Mouse (Mus musculus) liver, postnatal 0 days (tissue): Measurements from ENCODE around the gene Dcaf11. TPM values are rescaled to one million over a fixed set of nuclear protein-coding genes. Genes with fewer than 3 reads are reported as not detected.

Experiments used
- ATAC-seq: fragments of 200-750 bp; cut with Nextera tagmentation; 2 replicates; pipeline ENCODE4 v1.8.0; 2017; ENCODE audit warnings: mild to moderate bottlenecking, moderate library complexity
- DNase-seq: peaks from one replicate; pipeline ENCODE4 v3.0.0-alpha.2; 2016
- H3K27ac ChIP-seq: fragments of 300-500 bp; sonication (generic); 2 replicates; pipeline ENCODE4 v1.5.1; 2014; ENCODE audit warnings: antibody characterized with exemption, moderate library complexity, mild to moderate bottlenecking, low read depth
- H3K27me3 ChIP-seq: fragments of 300-500 bp; sonication (generic); 2 replicates; pipeline ENCODE4 v1.6.1; 2014; ENCODE audit warnings: low read length, control low read depth, mixed read lengths; ENCODE audit not compliant: insufficient read depth
- H3K36me3 ChIP-seq: fragments of 300-500 bp; sonication (generic); replicated peaks from 2 replicates; pipeline ENCODE4 v1.6.1; 2014; ENCODE audit warnings: mild to moderate bottlenecking, control low read depth, low read length, moderate library complexity, mixed read lengths; ENCODE audit not compliant: insufficient read depth
- H3K4me1 ChIP-seq: fragments of 300-500 bp; sonication (generic); 2 replicates; pipeline ENCODE4 v1.6.1; 2014; ENCODE audit warnings: antibody characterized with exemption, mild to moderate bottlenecking, control low read depth; ENCODE audit not compliant: insufficient read depth
- H3K4me2 ChIP-seq: fragments of 300-500 bp; sonication (generic); 2 replicates; pipeline ENCODE4 v1.6.1; 2014; ENCODE audit warnings: low read depth, mild to moderate bottlenecking, low read length, moderate library complexity, mixed read lengths
- H3K4me3 ChIP-seq: fragments of 300-500 bp; sonication (generic); 2 replicates; pipeline ENCODE4 v1.5.1; 2014; ENCODE audit warnings: low read depth, low read length
- H3K9ac ChIP-seq: fragments of 300-500 bp; sonication (generic); replicated peaks from 2 replicates; pipeline ENCODE4 v1.6.1; 2014; ENCODE audit warnings: mild to moderate bottlenecking, moderate library complexity
- H3K9me3 ChIP-seq: fragments of 300-500 bp; sonication (generic); 2 replicates; pipeline ENCODE4 v1.6.1; 2016; ENCODE audit warnings: mild to moderate bottlenecking, control low read depth, low read length, mixed read lengths
- CTCF ChIP-seq: sonication (generic); IDR thresholded peaks from 2 replicates; pipeline ENCODE4 v1.5.1; 2016; ENCODE audit warnings: antibody characterized with exemption, low read depth
- EP300 ChIP-seq: IDR thresholded peaks from 2 replicates; pipeline ENCODE4 v1.6.1; 2016; ENCODE audit warnings: antibody characterized with exemption, low read depth, mild to moderate bottlenecking
- WGBS: fragments of 180-500 bp; shearing (Covaris S2); extraction: QIAGEN DNeasy Blood & Tissue Kit; methylation state at CpG from one replicate; pipeline ENCODE4 v1.1.7; 2014; ENCODE audit not compliant: insufficient replicate concordance; 5-methylcytosine and 5-hydroxymethylcytosine counted together
- polyA plus RNA-seq: library from polyadenylated mRNA; unstranded; fragments of >200 nt; fragmentation: Nextera tagmentation; extraction: Ambion mirVana; gene quantifications from 2 replicates; pipeline ENCODE4 v1.2.1, GENCODE M21; 2015

Gene Dcaf11
- polyA plus RNA-seq, 1 experiment from 2014 or later: 59.9 TPM

DNA sequence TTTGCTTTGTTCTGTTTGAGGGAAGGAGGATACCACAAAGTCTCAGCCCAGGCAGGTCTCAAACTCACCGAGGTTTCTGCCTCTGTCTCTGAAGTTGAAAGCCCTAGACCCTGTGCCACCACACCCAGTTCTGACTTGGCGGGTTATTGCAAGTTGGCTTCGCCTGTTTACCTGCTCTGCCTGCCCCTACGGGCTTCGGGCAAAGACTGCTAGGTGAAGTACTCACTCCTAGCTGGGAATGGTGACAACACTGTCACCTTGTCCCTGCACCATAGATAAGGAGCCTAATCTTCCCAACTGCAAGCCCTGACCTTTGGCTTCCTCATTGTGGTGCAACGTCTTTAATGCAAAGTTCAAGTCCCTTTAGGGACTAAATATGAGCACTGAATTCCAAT, 25.8 kb downstream of the Dcaf11 start:
- ATAC-seq: peak; percentile 62

DNA sequence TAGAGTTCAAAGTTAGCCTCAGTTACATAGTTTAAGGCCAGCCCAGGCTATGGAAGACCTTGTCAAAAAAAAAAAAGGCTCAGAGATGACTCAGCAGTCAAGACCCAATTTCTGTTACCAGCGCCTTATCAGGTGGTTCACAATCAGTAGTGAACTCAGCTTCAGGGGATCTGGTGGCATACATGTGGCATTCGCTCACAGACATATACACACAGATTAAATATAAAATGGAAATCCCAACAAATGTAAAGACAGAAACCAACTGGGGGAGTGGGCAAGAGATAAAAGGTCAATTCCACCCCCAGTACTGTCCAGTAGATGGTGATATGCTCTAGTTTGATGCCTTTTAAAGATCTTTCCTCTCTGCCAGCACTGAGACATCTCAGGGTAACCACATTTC, 26.3 kb downstream of the Dcaf11 start:
- Histone ChIP-seq H3K4me1 (peaks cover 35% of the 10 kb centered on the region), H3K9me3 (no peaks in the 10 kb centered on the region), H3K4me2 (peak overlapping the region; percentile 97), H3K4me3 (peak overlapping the region; percentile 81; the same call in 1 of the 2 replicates), H3K36me3 (peaks cover 22% of the 10 kb centered on the region), H3K27ac (peak overlapping the region; percentile 94), H3K27me3 (no peaks in the 10 kb centered on the region), H3K9ac (peak overlapping the region; percentile 85)
- 60% methylated on average over 2 of the region's 2 CpGs for WGBS
- peak; percentile 81 for TF ChIP-seq EP300
- peak; percentile 27 for TF ChIP-seq CTCF
- DNase-seq (no peak), ATAC-seq (no peak)

More for the DNA sequence above, 25.8 kb downstream of the Dcaf11 start:
- 29% methylated on average over 6 of the region's 6 CpGs for WGBS
- Histone ChIP-seq H3K36me3 (peaks cover 28% of the 10 kb centered on the region), H3K9me3 (no peaks in the 10 kb centered on the region), H3K4me1 (peaks cover 35% of the 10 kb centered on the region), H3K27me3 (no peaks in the 10 kb centered on the region), H3K4me3 (peak overlapping the region; percentile 81), H3K27ac (peak overlapping the region; percentile 94), H3K4me2 (peak overlapping the region; percentile 97), H3K9ac (peak overlapping the region; percentile 85)
- peak; percentile 45 for DNase-seq
- no peak for TF ChIP-seq EP300
- TF ChIP-seq CTCF: no peak

GRCm38 (mm10) chr14:55589271-55589670, 29.5 kb downstream of the Dcaf11 start:
- Histone ChIP-seq H3K36me3 (peaks cover 12% of the 10 kb centered on the region), H3K4me2 (0 out of 2 replicates have a peak overlapping the region, but pooled peaks have one; percentile 92), H3K4me3 (0 out of 2 replicates have a peak overlapping the region, but pooled peaks have one; percentile 97), H3K4me1 (peaks cover 40% of the 10 kb centered on the region), H3K9ac (no peak overlapping the region), H3K9me3 (no peaks in the 10 kb centered on the region), H3K27ac (no peak overlapping the region), H3K27me3 (no peaks in the 10 kb centered on the region)
- ATAC-seq: no peak
- 89% methylated on average over 5 of the region's 5 CpGs for WGBS
- no peak for DNase-seq
- TF ChIP-seq CTCF (no peak), EP300 (no peak)

- H3K36me3 ChIP-seq: peaks cover 19% of the 10 kb centered on the region
- H3K27ac ChIP-seq: peak overlapping the region; percentile 97
- ATAC-seq (no peak), DNase-seq (no peak)
- H3K4me1 ChIP-seq: peaks cover 35% of the 10 kb centered on the region
- H3K9me3 ChIP-seq: no peaks in the 10 kb centered on the region
- no peaks in the 10 kb centered on the region for H3K27me3 ChIP-seq
- TF ChIP-seq EP300 (no peak), CTCF (no peak)
- WGBS: 66% methylated on average over 11 of the region's 11 CpGs
- H3K4me3 ChIP-seq: peak overlapping the region; percentile 97
- peak overlapping the region; percentile 92 for H3K4me2 ChIP-seq
- H3K9ac ChIP-seq: peak overlapping the region; percentile 94
Observed at GRCm38 (mm10) chr14:55589771-55590448, 30.1 kb downstream of the Dcaf11 start.

DNA sequence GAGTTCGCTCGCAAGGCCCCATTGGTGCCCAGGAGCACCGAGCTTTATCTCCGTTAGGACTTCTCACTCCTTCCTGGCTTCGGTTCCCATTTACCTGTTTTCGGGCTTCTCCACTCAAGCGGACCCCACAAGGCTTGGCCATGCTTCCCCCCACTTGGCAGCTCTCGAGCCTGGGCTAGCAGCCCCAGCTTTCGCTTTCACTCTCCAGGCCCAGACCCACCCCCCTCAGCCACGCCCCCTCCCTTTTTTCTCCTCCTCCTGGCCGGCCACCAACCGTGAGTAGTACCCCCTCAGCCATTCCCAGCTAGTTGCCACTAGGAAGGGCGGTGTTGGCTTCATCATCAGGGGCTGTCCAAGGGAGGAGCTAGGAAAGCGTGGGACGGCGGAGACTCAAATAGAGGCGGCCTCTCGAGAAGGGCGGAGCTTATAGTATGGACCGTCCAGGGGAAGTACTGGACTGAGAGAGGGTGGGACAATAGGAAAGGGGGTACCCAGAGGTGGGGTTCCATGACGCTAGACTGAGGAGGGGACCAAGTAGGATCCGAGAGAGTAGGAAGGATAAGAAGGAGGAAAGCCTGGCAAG, 31.0 kb downstream of the Dcaf11 start, which contains the start of gene Psme2:
Gene Psme2, minus strand, starts transcription at position 366 of the 583 bp plus-strand sequence.
- Histone ChIP-seq H3K4me3 (peak within 1 kb of the TSS; percentile 97), H3K4me1 (peaks cover 29% of the 10 kb centered on the region), H3K36me3 (peaks cover 28% of the 10 kb centered on the region), H3K4me2 (peak within 1 kb of the TSS; percentile 92), H3K27ac (peak within 1 kb of the TSS; percentile 97), H3K9ac (peak within 1 kb of the TSS; percentile 94), H3K9me3 (no peaks in the 10 kb centered on the region), H3K27me3 (no peaks in the 10 kb centered on the region)
- TF ChIP-seq CTCF: no peak
- no peak for TF ChIP-seq EP300
- DNase-seq (peak; percentile 93), ATAC-seq (peak; percentile 87)
- 3% methylated on average over 22 of the region's 22 CpGs for WGBS

DNA sequence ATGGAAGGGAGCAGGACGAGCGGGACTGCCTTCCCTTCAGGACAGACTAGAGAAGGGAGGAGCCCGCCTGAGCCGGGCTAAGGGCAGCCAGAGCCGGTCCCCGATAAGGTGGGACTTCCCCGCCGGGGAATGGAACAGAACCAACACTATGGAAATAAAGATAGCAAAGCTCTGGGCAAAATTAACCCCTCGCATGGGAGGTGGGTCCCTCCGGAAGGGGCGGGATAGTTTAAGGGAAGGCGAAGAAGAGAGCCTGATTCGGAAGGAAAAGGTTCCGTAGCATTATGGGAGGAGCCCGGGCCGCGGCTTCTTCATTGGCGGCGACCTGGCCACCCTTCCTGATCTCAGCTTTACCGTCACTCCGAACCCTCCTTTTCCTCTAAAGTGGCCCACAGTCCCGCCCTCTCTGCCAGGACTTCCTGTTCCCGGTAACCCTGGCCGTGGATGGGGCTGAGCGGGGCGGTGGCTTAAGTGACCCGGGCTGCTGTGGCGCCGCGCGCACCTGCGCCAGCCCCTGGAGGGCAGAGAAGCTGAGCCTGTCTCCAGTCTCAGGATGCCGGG, 31.6 kb downstream of the Dcaf11 start, which contains the start of gene Rnf31:
Gene Rnf31, plus strand, starts transcription at position 378 of the 561 bp plus-strand sequence.
- TF ChIP-seq CTCF (no peak), EP300 (peak; percentile 71; the same call in 1 of the 2 replicates)

More for the DNA sequence above, 31.6 kb downstream of the Dcaf11 start, which contains the start of gene Rnf31:
- peak within 1 kb of the TSS; percentile 97 for H3K4me3 ChIP-seq
- 0% methylated on average over 33 of the region's 33 CpGs for WGBS
- H3K36me3 ChIP-seq: peaks cover 34% of the 10 kb centered on the region
- ATAC-seq (peak; percentile 89), DNase-seq (peak; percentile 96)
- no peaks in the 10 kb centered on the region for H3K9me3 ChIP-seq
- no peaks in the 10 kb centered on the region for H3K27me3 ChIP-seq
- H3K4me1 ChIP-seq: peaks cover 23% of the 10 kb centered on the region
- peak within 1 kb of the TSS; percentile 97 for H3K27ac ChIP-seq
- H3K4me2 ChIP-seq: peak within 1 kb of the TSS; percentile 92
- H3K9ac ChIP-seq: peak within 1 kb of the TSS; percentile 94
